Mouse (Mus musculus): ENCODE results near the gene Slc17a3. TPM values are rescaled to one million over a fixed set of nuclear protein-coding genes. Genes with fewer than 3 reads are reported as not detected.

The Slc17a3 gene
- total RNA-seq (2022) = 1 to 10 TPM in 1 of 4 experiments, under 1 TPM in 3; 0.18 to 1.4 (median 0.76) TPM

GRCm38 (mm10) chr13:23839308-23839707 is at the start of gene Slc17a3:
Gene Slc17a3 (plus strand): TSS chr13:23839434.
- DNase-seq = no peak

GRCm38 (mm10) chr13:23792520-23792919 is 46.7 kb upstream of the Slc17a3 start:
- no peak for DNase-seq

GRCm38 (mm10) chr13:23799405-23799804 is 39.8 kb upstream of the Slc17a3 start:
- no peak for DNase-seq

- DNase-seq = no peak
Observed at GRCm38 (mm10) chr13:23804532-23804931, 34.7 kb upstream of the Slc17a3 start.

- no peak for DNase-seq
Observed at GRCm38 (mm10) chr13:23806422-23807052, 32.7 kb upstream of the Slc17a3 start, which contains the start of gene Slc17a2. Gene Slc17a2 (plus strand): TSS chr13:23806993.

GRCm38 (mm10) chr13:23816148-23816547 is 23.1 kb upstream of the Slc17a3 start:
- no peak for DNase-seq

- no peak for DNase-seq
Observed at GRCm38 (mm10) chr13:23820179-23820940, 18.9 kb upstream of the Slc17a3 start.

GRCm38 (mm10) chr13:23822213-23822612 is 17.0 kb upstream of the Slc17a3 start:
- DNase-seq = no peak

GRCm38 (mm10) chr13:23826606-23827005 is 12.6 kb upstream of the Slc17a3 start:
- no peak for DNase-seq

GRCm38 (mm10) chr13:23833053-23833452 is 6.2 kb upstream of the Slc17a3 start:
- peak; percentile 6 for DNase-seq

- no peak for DNase-seq
Observed at GRCm38 (mm10) chr13:23834836-23835235, 4.4 kb upstream of the Slc17a3 start.

GRCm38 (mm10) chr13:23836630-23837029 is 2.6 kb upstream of the Slc17a3 start:
- peak; percentile 48 for DNase-seq

- DNase-seq = no peak
Observed at GRCm38 (mm10) chr13:23845851-23846250, 6.6 kb downstream of the Slc17a3 start.

GRCm38 (mm10) chr13:23849299-23849698 is 10.1 kb downstream of the Slc17a3 start:
- no peak for DNase-seq

- no peak for DNase-seq
Observed at GRCm38 (mm10) chr13:23856401-23856800, 17.2 kb downstream of the Slc17a3 start.

- no peak for DNase-seq
Observed at GRCm38 (mm10) chr13:23861815-23862214, 22.6 kb downstream of the Slc17a3 start.

GRCm38 (mm10) chr13:23864711-23865110 is 25.5 kb downstream of the Slc17a3 start:
- DNase-seq = no peak

- no peak for DNase-seq
Observed at GRCm38 (mm10) chr13:23866086-23866710, 27.0 kb downstream of the Slc17a3 start.

GRCm38 (mm10) chr13:23867000-23867399 is 27.8 kb downstream of the Slc17a3 start:
- DNase-seq = no peak

GRCm38 (mm10) chr13:23867405-23867804 is 28.2 kb downstream of the Slc17a3 start, which contains the start of gene Slc17a1:
Gene Slc17a1 (plus strand): TSS chr13:23867750.
- no peak for DNase-seq

- DNase-seq = no peak
Observed at GRCm38 (mm10) chr13:23868790-23869533, 29.7 kb downstream of the Slc17a3 start.

GRCm38 (mm10) chr13:23869996-23870395 is 30.8 kb downstream of the Slc17a3 start:
- DNase-seq = no peak

GRCm38 (mm10) chr13:23873141-23873540 is 33.9 kb downstream of the Slc17a3 start:
- no peak for DNase-seq
